18 mouse cellular contexts compared by ENCODE assay signal in the genomic region with DNA sequence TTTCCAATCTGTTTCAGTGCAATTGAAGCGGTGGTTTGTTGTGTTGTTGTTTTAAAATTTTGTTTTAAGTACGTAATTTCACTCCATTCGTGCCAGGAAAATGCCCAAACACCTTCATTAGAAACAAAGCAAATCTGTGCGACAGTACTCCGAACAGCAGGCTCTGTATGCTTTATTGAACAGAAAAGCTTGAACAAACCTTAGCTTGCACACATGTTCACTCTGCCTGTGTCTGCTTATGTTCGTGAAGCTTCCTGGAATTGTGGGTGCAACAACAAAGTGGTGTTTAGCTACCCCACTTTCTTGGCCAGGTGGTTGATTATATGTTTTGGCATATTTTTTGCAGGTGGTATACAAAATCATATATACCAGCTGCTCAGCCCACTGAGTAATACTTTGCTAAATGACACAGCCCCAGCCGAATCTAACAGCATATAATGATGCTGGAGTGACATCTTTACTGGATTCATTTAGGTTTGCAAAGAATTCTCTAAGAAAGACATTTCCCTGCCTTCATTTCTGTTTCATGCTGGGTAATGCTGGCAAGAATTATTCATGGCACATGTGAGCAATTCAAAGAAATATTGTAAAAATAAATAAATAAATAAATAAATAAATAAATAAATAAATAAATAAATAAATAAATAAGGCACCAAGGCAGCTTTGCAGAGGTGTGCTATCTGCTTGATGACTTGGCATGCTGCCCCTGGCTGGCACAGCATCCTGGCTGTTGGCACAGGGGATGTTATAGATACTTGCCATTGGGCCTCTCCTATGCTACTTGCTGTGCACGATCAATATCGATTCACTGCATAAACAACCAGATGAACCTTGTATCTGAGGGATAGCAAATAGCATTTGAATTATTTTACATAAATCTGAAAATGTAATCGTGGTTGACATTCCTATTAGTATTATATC.
A peak's percentile ranks its signal among the peaks of the same experiment; 100 is the strongest.
DNase-seq lines count a peak whose midpoint lies in the region; ATAC-seq lines count a peak whose summit lies in the region.
"Had no signal": no experiment of that assay in that cellular context is flagged by ENCODE, and none has a peak within 500 bp of the region (broad histone marks: within the 10 kb centered on the region; RNA-seq: fewer than 3 reads in every experiment).

No protein-coding gene starts in this region.

- WGBS in forebrain, embryonic 12.5 days: 83% methylated on average over 10 of the region's 10 CpGs
- 93% methylated on average over 10 of the region's 10 CpGs for WGBS in forebrain, embryonic 10.5 days
- 89% methylated on average over 10 of the region's 10 CpGs for WGBS in midbrain, embryonic 14.5 days
- 93% methylated on average over 10 of the region's 10 CpGs for WGBS in midbrain, embryonic 10.5 days
- WGBS in forebrain, embryonic 14.5 days: 55% methylated on average over 10 of the region's 10 CpGs
- WGBS in forebrain, embryonic 16.5 days: 48% methylated on average over 10 of the region's 10 CpGs

- H3K27ac ChIP-seq in forebrain, embryonic 12.5 days: no peak overlapping the region
- H3K27ac ChIP-seq in forebrain, embryonic 10.5 days: no peak overlapping the region
- no peak overlapping the region for H3K27ac ChIP-seq in midbrain, embryonic 14.5 days (replicated peaks; ENCODE audit: low read depth, low read length)
- no peak overlapping the region for H3K27ac ChIP-seq in midbrain, embryonic 10.5 days (replicated peaks)
- H3K27ac ChIP-seq in forebrain, embryonic 14.5 days (ENCODE audit: low read depth, low read length): no peak overlapping the region
- no peak overlapping the region for H3K27ac ChIP-seq in forebrain, embryonic 16.5 days (ENCODE audit: low read length)
- H3K27ac ChIP-seq: heart, embryonic 10.5 days; kidney, postnatal 0 days; limb, embryonic 15.5 days; liver, embryonic 14.5 days had no signal

- no peak overlapping the region for H3K4me2 ChIP-seq in forebrain, embryonic 12.5 days
- H3K4me2 ChIP-seq in midbrain, embryonic 14.5 days (ENCODE audit: low read length): no peak overlapping the region
- no peak overlapping the region for H3K4me2 ChIP-seq in forebrain, embryonic 14.5 days (ENCODE audit: low read length)
- H3K4me2 ChIP-seq in forebrain, embryonic 16.5 days (ENCODE audit: low read length): no peak overlapping the region
- H3K4me2 ChIP-seq: limb, embryonic 15.5 days; lung, embryonic 14.5 days had no signal

- H3K36me3 ChIP-seq in forebrain, embryonic 12.5 days (replicated peaks): no peaks in the 10 kb centered on the region
- H3K36me3 ChIP-seq in forebrain, embryonic 10.5 days (replicated peaks): no peaks in the 10 kb centered on the region
- H3K36me3 ChIP-seq in midbrain, embryonic 14.5 days (ENCODE audit: control insufficient read depth, insufficient read depth, low read length): no peaks in the 10 kb centered on the region
- no peaks in the 10 kb centered on the region for H3K36me3 ChIP-seq in midbrain, embryonic 10.5 days
- no peaks in the 10 kb centered on the region for H3K36me3 ChIP-seq in forebrain, embryonic 14.5 days (ENCODE audit: control insufficient read depth, insufficient read depth, low read length)
- no peaks in the 10 kb centered on the region for H3K36me3 ChIP-seq in forebrain, embryonic 16.5 days (ENCODE audit: control insufficient read depth, insufficient read depth)
- H3K36me3 ChIP-seq: heart, embryonic 10.5 days; limb, embryonic 15.5 days had no signal

- no peaks in the 10 kb centered on the region for H3K4me1 ChIP-seq in forebrain, embryonic 12.5 days
- H3K4me1 ChIP-seq in forebrain, embryonic 10.5 days: peaks cover 4% of the 10 kb centered on the region; the same call in 1 of the 2 replicates
- no peaks in the 10 kb centered on the region for H3K4me1 ChIP-seq in midbrain, embryonic 14.5 days (ENCODE audit: control insufficient read depth, insufficient read depth, low read length)
- no peaks in the 10 kb centered on the region for H3K4me1 ChIP-seq in midbrain, embryonic 10.5 days
- H3K4me1 ChIP-seq in forebrain, embryonic 14.5 days (ENCODE audit: control insufficient read depth, insufficient read depth, low read length): peaks cover 2% of the 10 kb centered on the region; the same call in 1 of the 2 replicates
- H3K4me1 ChIP-seq in forebrain, embryonic 16.5 days (replicated peaks; ENCODE audit: control insufficient read depth, insufficient read depth, low read length): peaks cover 4% of the 10 kb centered on the region; the same call in 1 of the 2 replicates
- H3K4me1 ChIP-seq: heart, embryonic 10.5 days; limb, embryonic 15.5 days had no signal

- H3K4me3 ChIP-seq in forebrain, embryonic 12.5 days (replicated peaks): no peak overlapping the region
- no peak overlapping the region for H3K4me3 ChIP-seq in forebrain, embryonic 10.5 days
- no peak overlapping the region for H3K4me3 ChIP-seq in midbrain, embryonic 14.5 days (replicated peaks; ENCODE audit: low read depth, low read length)
- H3K4me3 ChIP-seq in midbrain, embryonic 10.5 days: no peak overlapping the region
- no peak overlapping the region for H3K4me3 ChIP-seq in forebrain, embryonic 14.5 days (ENCODE audit: low read depth, low read length)
- no peak overlapping the region for H3K4me3 ChIP-seq in forebrain, embryonic 16.5 days (replicated peaks; ENCODE audit: low read length)
- H3K4me3 ChIP-seq: heart, embryonic 10.5 days; limb, embryonic 15.5 days had no signal

- 0 out of 2 replicates have a peak, but pooled peaks have one; percentile 44 for ATAC-seq in forebrain, embryonic 12.5 days (ENCODE audit: low FRiP score)
- ATAC-seq in midbrain, embryonic 14.5 days (ENCODE audit: low FRiP score, low TSS enrichment): no peak
- peak; percentile 81 for ATAC-seq in forebrain, embryonic 14.5 days
- peak; percentile 61 for ATAC-seq in forebrain, embryonic 16.5 days

- DNase-seq in forebrain, embryonic 10.5 days (ENCODE audit: extremely low spot score, low spot score): no peak
- peak; percentile 16 for DNase-seq in midbrain, embryonic 14.5 days
- DNase-seq in midbrain, embryonic 10.5 days (ENCODE audit: low spot score): no peak
- DNase-seq in forebrain, embryonic 14.5 days (ENCODE audit: low spot score): peak; percentile 46
- no peak for DNase-seq in urinary bladder, adult 2 months (ENCODE audit: low spot score)
- DNase-seq in kidney, adult 9 months: no peak
- DNase-seq: adrenal gland, adult 2 months; kidney, adult 11 months; layer of hippocampus, adult 9-11 months; lung, embryonic 14.5 days; right cerebral cortex, postnatal 25 days; thymus, postnatal 14 days had no signal

- no peaks in the 10 kb centered on the region for H3K27me3 ChIP-seq in forebrain, embryonic 12.5 days
- no peaks in the 10 kb centered on the region for H3K27me3 ChIP-seq in forebrain, embryonic 10.5 days (ENCODE audit: poor library complexity, severe bottlenecking)
- no peaks in the 10 kb centered on the region for H3K27me3 ChIP-seq in midbrain, embryonic 14.5 days (ENCODE audit: control insufficient read depth, insufficient read depth, low read length)
- H3K27me3 ChIP-seq in midbrain, embryonic 10.5 days (ENCODE audit: low read depth, poor library complexity, severe bottlenecking): no peaks in the 10 kb centered on the region
- no peaks in the 10 kb centered on the region for H3K27me3 ChIP-seq in forebrain, embryonic 14.5 days (replicated peaks; ENCODE audit: control insufficient read depth, insufficient read depth, low read length)
- no peaks in the 10 kb centered on the region for H3K27me3 ChIP-seq in forebrain, embryonic 16.5 days (replicated peaks; ENCODE audit: control insufficient read depth, insufficient read depth, low read length)
- H3K27me3 ChIP-seq: limb, embryonic 15.5 days had no signal

- H3K9me3 ChIP-seq in forebrain, embryonic 12.5 days: no peaks in the 10 kb centered on the region
- no peaks in the 10 kb centered on the region for H3K9me3 ChIP-seq in forebrain, embryonic 10.5 days
- no peaks in the 10 kb centered on the region for H3K9me3 ChIP-seq in midbrain, embryonic 14.5 days (ENCODE audit: control insufficient read depth, low read length)
- H3K9me3 ChIP-seq in midbrain, embryonic 10.5 days (replicated peaks): no peaks in the 10 kb centered on the region
- no peaks in the 10 kb centered on the region for H3K9me3 ChIP-seq in forebrain, embryonic 14.5 days (replicated peaks; ENCODE audit: control insufficient read depth, low read length)
- no peaks in the 10 kb centered on the region for H3K9me3 ChIP-seq in forebrain, embryonic 16.5 days (ENCODE audit: control insufficient read depth, low read length)
- H3K9me3 ChIP-seq: heart, embryonic 10.5 days; limb, embryonic 15.5 days had no signal

- no peak overlapping the region for H3K9ac ChIP-seq in forebrain, embryonic 12.5 days
- no peak overlapping the region for H3K9ac ChIP-seq in midbrain, embryonic 14.5 days (replicated peaks; ENCODE audit: low read length)
- no peak overlapping the region for H3K9ac ChIP-seq in forebrain, embryonic 14.5 days (ENCODE audit: low read length)
- no peak overlapping the region for H3K9ac ChIP-seq in forebrain, embryonic 16.5 days (replicated peaks; ENCODE audit: low read depth, low read length)
- H3K9ac ChIP-seq: limb, embryonic 15.5 days; liver, embryonic 14.5 days; lung, embryonic 14.5 days had no signal

Comparison
In these comparisons a context has a peak if more than half of its experiments do, and no peak if none do; other contexts are left out.
1. DNase-seq: peak in midbrain, embryonic 14.5 days (single experiment) and forebrain, embryonic 14.5 days (single experiment); none in forebrain, embryonic 10.5 days (single experiment), midbrain, embryonic 10.5 days (single experiment), urinary bladder, adult 2 months (single experiment) and kidney, adult 9 months (single experiment).